Mouse (Mus musculus): Measurements from ENCODE around the gene B4galt1. TPM values are rescaled to one million over a fixed set of nuclear protein-coding genes. Genes with fewer than 3 reads are reported as not detected.

B4galt1 gene
- polyA plus RNA-seq, 1 experiment from 2014 or later, result 56.5 TPM

- Histone ChIP-seq H3K4me2 (no peak overlapping the region), H3K27me3 (replicated peaks) (no peaks in the 10 kb centered on the region), H3K27ac (ENCODE audit: poor library complexity, severe bottlenecking) (no peak overlapping the region), H3K4me3 (no peak overlapping the region), H3K4me1 (replicated peaks) (peaks cover 26% of the 10 kb centered on the region), H3K36me3 (no peaks in the 10 kb centered on the region), H3K9me3 (replicated peaks) (no peaks in the 10 kb centered on the region), H3K9ac (no peak overlapping the region)
- 79% methylated on average over 4 of the region's 4 CpGs for WGBS
- no peak for ATAC-seq (ENCODE audit: insufficient number of reproducible peaks, low FRiP score)
Measured at GRCm38 (mm10) chr4:40776416-40776815, 77.4 kb downstream of the B4galt1 start.

- peak; percentile 62 for ATAC-seq (ENCODE audit: insufficient number of reproducible peaks, low FRiP score)
- H3K4me2 ChIP-seq, result peak overlapping the region; percentile 67
- H3K27me3 ChIP-seq (replicated peaks), result no peaks in the 10 kb centered on the region
- no peaks in the 10 kb centered on the region for H3K9me3 ChIP-seq (replicated peaks)
- no peak overlapping the region for H3K27ac ChIP-seq (ENCODE audit: poor library complexity, severe bottlenecking)
- peak overlapping the region; percentile 33 for H3K4me3 ChIP-seq
- WGBS, result 9% methylated on average over 12 of the region's 12 CpGs
- peak overlapping the region; percentile 45 for H3K9ac ChIP-seq
- H3K4me1 ChIP-seq (replicated peaks), result peaks cover 20% of the 10 kb centered on the region
- H3K36me3 ChIP-seq, result no peaks in the 10 kb centered on the region
Measured at GRCm38 (mm10) chr4:40774279-40775259, 79.2 kb downstream of the B4galt1 start.

GRCm38 (mm10) chr4:40759876-40760275 is 93.9 kb downstream of the B4galt1 start:
- Histone ChIP-seq H3K9ac (no peak overlapping the region), H3K4me2 (no peak overlapping the region), H3K9me3 (replicated peaks) (no peaks in the 10 kb centered on the region), H3K27me3 (replicated peaks) (peaks cover 5% of the 10 kb centered on the region; the same call in 1 of the 2 replicates), H3K36me3 (peaks cover 8% of the 10 kb centered on the region), H3K27ac (ENCODE audit: poor library complexity, severe bottlenecking) (no peak overlapping the region), H3K4me1 (replicated peaks) (peaks cover 3% of the 10 kb centered on the region; the same call in 1 of the 2 replicates), H3K4me3 (no peak overlapping the region)
- no peak for ATAC-seq (ENCODE audit: insufficient number of reproducible peaks, low FRiP score)
- 49% methylated on average over 5 of the region's 5 CpGs for WGBS

GRCm38 (mm10) chr4:40757780-40758420 is 95.9 kb downstream of the B4galt1 start, which contains the start of gene Smu1:
TSS of gene Smu1 (minus strand) at chr4:40757923.
- Histone ChIP-seq H3K27ac (ENCODE audit: poor library complexity, severe bottlenecking) (peak within 1 kb of the TSS; percentile 26), H3K4me2 (peak within 1 kb of the TSS; percentile 88), H3K9me3 (replicated peaks) (no peaks in the 10 kb centered on the region), H3K4me3 (peak within 1 kb of the TSS; percentile 100), H3K4me1 (replicated peaks) (peaks cover 3% of the 10 kb centered on the region; the same call in 1 of the 2 replicates), H3K27me3 (replicated peaks) (0 out of 2 replicates have a peak, but pooled peaks cover 5% of the 10 kb centered on the region), H3K36me3 (peaks cover 26% of the 10 kb centered on the region), H3K9ac (peak within 1 kb of the TSS; percentile 95)
- under 1% methylated on average over 40 of the region's 40 CpGs for WGBS
- ATAC-seq (ENCODE audit: insufficient number of reproducible peaks, low FRiP score), result peak; percentile 98

GRCm38 (mm10) chr4:40757157-40757779 is 96.5 kb downstream of the B4galt1 start:
- no peaks in the 10 kb centered on the region for H3K9me3 ChIP-seq (replicated peaks)
- WGBS, result under 1% methylated on average over 39 of the region's 39 CpGs
- H3K27ac ChIP-seq (ENCODE audit: poor library complexity, severe bottlenecking), result peak overlapping the region; percentile 26
- peak overlapping the region; percentile 95 for H3K9ac ChIP-seq
- H3K4me2 ChIP-seq, result peak overlapping the region; percentile 88
- peaks cover 31% of the 10 kb centered on the region for H3K36me3 ChIP-seq
- peaks cover 3% of the 10 kb centered on the region; the same call in 1 of the 2 replicates for H3K4me1 ChIP-seq (replicated peaks)
- peak overlapping the region; percentile 100 for H3K4me3 ChIP-seq
- peak; percentile 83 for ATAC-seq (ENCODE audit: insufficient number of reproducible peaks, low FRiP score)
- no peaks in the 10 kb centered on the region for H3K27me3 ChIP-seq (replicated peaks)

Small RNA genes lying within 50 kb of the gene (microRNA-seq; reads per million reads assigned to microRNA genes)
- not detected for gene Gm24112
- gene Gm25931, result not detected
- gene Mir5123, result not detected

Other genes starting within 250 kb of the B4galt1 start
- gene Aptx, start 150.8 kb downstream of the B4galt1 start, polyA plus RNA-seq (2016; fragmentation: Nextera tagmentation; extraction: Ambion mirVana), result 28.9 and 29.3 TPM in 2 replicates
- 303 and 308 TPM in 2 replicates for gene Dnaja1, start 131.9 kb downstream of the B4galt1 start, polyA plus RNA-seq (2016; fragmentation: Nextera tagmentation; extraction: Ambion mirVana)
- 93.8 and 94.3 TPM in 2 replicates for gene Smu1, start 96.1 kb downstream of the B4galt1 start, polyA plus RNA-seq (2016; fragmentation: Nextera tagmentation; extraction: Ambion mirVana)
- 8.9 and 10.4 TPM in 2 replicates for gene Spink4, start 66.0 kb upstream of the B4galt1 start, polyA plus RNA-seq (2016; fragmentation: Nextera tagmentation; extraction: Ambion mirVana)
- 206 and 214 TPM in 2 replicates for gene Bag1, start 94.3 kb upstream of the B4galt1 start, polyA plus RNA-seq (2016; fragmentation: Nextera tagmentation; extraction: Ambion mirVana)
- gene Chmp5, start 94.4 kb upstream of the B4galt1 start, polyA plus RNA-seq (2016; fragmentation: Nextera tagmentation; extraction: Ambion mirVana), result 76.2 and 79.4 TPM in 2 replicates
- gene Nfx1, start 116.9 kb upstream of the B4galt1 start, polyA plus RNA-seq (2016; fragmentation: Nextera tagmentation; extraction: Ambion mirVana), result 67.8 and 75.0 TPM in 2 replicates
- gene Aqp7, start 194.1 kb upstream of the B4galt1 start, polyA plus RNA-seq (2016; fragmentation: Nextera tagmentation; extraction: Ambion mirVana), result 0.09 TPM in 1 of 2 replicates, not detected in the other
- gene Aqp3, start 244.2 kb upstream of the B4galt1 start, polyA plus RNA-seq (2016; fragmentation: Nextera tagmentation; extraction: Ambion mirVana), result 2.2 and 2.6 TPM in 2 replicates